Mouse (Mus musculus): Measurements from ENCODE around the gene Taf4.

Taf4 gene

DNA sequence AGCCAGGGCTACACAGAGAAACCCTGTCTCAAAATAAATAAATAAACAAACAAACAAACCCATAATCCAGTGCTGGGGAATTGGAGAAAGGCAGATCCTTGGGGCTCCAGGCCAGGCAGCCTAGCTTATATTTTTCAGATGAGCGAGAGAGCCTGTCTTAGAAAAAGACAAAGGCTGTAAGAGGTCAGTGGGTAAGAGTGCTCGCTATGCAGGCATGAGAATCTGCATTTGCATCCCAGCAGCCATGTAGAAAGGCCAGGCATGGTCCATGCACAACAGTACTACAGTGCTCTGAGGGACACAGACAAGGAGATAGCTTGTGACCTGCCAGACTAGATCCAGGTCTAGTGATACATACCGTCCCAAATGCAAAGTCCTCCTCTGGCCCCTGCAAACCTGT, 6.3 kb upstream of the Taf4 start:
- DNase-seq (ENCODE audit: low read depth) = no peak

- no peak for DNase-seq (ENCODE audit: low read depth)
These were observed 4.2 kb upstream of the Taf4 start for GRCm38 (mm10) chr2:179980616-179981015.

DNA sequence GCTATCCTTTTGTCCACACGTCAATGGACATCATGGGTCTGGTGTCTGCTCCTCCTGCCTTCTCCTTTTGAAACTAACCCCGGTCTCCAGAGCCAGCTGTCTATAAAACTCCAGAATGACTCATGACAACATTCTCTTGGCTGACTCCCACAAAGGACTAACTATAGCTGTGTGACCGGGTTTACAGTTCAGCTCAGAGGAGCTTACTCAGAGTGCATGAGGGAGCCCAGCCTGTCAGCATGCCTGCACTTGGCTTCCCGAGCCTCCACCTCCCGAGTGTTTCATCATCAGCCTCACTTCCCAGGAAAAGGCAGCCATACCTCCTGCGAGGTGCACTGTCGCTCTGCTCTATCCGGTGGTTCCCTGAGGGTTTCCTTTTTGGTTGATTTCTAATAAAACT, 3.4 kb upstream of the Taf4 start:
- DNase-seq (ENCODE audit: low read depth) = no peak

DNA sequence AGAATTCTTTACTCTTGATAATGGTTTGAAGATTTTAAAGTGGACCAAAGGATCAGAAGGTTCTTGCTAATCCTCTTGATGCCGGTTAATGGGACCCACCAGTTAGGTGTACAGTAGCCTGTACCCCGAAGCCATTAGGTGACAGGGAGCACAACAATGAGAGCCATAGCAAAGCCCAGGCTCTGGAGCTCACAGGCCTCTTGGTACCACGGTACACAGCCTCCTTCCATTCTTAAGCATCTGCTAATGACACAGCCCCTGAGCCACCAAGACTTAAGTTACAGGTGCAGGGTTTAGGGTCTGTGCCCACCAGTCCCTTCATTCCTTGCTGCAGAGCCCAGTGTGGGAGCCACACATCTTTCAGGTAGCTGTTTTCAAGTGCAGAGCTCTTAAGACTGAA, 1.8 kb upstream of the Taf4 start:
- no peak for DNase-seq (ENCODE audit: low read depth)

- no peak for DNase-seq (ENCODE audit: low read depth)
These were observed 1.0 kb upstream of the Taf4 start for GRCm38 (mm10) chr2:179977344-179978025.

GRCm38 (mm10) chr2:179976295-179976627, 185 bp downstream of the Taf4 start:
- DNase-seq (ENCODE audit: low read depth) = no peak

- no peak for DNase-seq (ENCODE audit: low read depth)
These were observed 595 bp downstream of the Taf4 start for GRCm38 (mm10) chr2:179975851-179976250.

GRCm38 (mm10) chr2:179974651-179975471, 1.6 kb downstream of the Taf4 start:
- no peak for DNase-seq (ENCODE audit: low read depth)

- no peak for DNase-seq (ENCODE audit: low read depth)
These were observed 2.4 kb downstream of the Taf4 start for GRCm38 (mm10) chr2:179973871-179974628.

DNA sequence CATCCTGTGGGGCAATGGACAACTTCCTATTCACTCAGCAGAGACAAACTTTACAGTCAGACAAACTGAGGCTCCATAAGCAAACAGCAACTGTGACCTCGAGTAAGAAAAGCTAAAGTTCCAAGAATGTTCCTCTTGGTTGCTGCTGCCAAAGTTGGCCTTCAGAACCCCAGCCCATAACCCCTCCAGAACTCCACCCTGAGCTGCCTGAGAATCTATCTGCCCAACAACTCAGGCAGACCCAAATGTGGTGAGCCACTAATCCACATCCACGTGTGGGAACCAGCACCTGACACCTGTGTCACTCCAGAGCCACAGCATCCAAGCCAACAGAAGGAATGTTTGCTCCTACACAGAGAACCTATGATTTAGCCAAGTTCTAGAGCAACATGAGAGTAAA, 4.0 kb downstream of the Taf4 start:
- no peak for DNase-seq (ENCODE audit: low read depth)

- DNase-seq (ENCODE audit: low read depth) = no peak
These were observed 4.6 kb downstream of the Taf4 start for GRCm38 (mm10) chr2:179971891-179972290.

DNA sequence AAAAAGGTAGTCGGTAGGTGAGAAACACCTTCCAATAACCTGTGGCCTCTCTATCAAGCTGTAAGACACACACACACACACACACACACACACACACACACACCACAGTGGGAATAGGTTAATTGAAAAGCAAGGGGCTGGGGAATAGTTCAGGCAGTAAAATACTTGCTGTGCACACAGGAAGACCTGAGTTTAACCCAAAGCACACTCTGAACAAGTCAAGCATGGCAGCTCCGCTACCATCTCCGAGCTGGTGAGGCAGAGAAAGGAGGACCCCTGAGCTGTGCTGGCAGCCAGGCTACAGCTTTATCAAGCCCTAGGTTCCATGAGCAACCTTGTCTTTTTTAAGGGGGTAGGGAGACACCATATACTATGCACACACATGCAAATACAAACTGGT, 7.3 kb downstream of the Taf4 start:
- no peak for DNase-seq (ENCODE audit: low read depth)

- DNase-seq (ENCODE audit: low read depth) = no peak
These were observed 8.8 kb downstream of the Taf4 start for GRCm38 (mm10) chr2:179967633-179968032.

- DNase-seq (ENCODE audit: low read depth) = no peak
These were observed 15.0 kb downstream of the Taf4 start for GRCm38 (mm10) chr2:179961420-179961819.

GRCm38 (mm10) chr2:179960327-179960726, 16.1 kb downstream of the Taf4 start:
- no peak for DNase-seq (ENCODE audit: low read depth)

DNA sequence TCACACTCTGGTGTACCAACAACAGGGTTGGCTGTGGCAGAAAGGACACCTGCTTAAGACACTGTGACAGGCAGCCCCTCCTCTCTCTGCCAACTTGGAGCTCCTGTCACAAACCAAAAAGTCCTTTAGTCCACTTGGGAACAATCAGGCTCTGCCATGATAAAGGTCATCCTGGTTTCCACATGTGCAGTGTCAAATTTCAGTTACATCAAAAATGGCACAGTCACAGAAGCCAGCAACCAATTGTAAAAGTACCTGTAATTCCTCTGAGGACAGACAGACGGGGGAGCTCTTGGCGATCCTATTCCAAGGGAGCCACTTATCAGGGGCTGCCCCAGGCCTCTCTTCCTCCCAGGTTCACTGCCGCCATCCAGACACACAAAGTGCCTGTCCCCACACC, 17.1 kb downstream of the Taf4 start:
- DNase-seq (ENCODE audit: low read depth) = no peak

- peak; percentile 36 for DNase-seq (ENCODE audit: low read depth)
These were observed 24.6 kb downstream of the Taf4 start for GRCm38 (mm10) chr2:179951542-179952524.

DNA sequence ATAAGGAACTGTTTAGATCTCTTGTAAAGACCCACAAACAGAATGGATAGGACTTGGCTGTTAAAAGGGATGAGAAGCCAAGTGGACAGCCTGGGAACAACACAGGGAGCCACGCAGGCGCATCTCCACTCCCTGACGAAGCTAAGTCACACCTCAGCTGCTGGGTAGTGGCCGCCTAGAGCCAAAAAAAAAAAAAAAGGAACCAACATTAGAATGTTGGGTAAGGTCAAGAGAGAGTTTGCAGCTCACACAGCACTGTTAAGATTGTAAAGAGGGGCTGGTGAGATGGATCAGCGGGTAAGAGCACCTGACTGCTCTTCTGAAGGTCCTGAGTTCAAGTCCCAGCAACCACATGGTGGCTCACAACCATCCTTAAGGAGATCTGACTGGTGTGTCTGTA, 27.6 kb downstream of the Taf4 start:
- no peak for DNase-seq (ENCODE audit: low read depth)

GRCm38 (mm10) chr2:179947607-179948006, 28.8 kb downstream of the Taf4 start:
- DNase-seq (ENCODE audit: low read depth) = no peak

GRCm38 (mm10) chr2:179946496-179946895, 29.9 kb downstream of the Taf4 start:
- no peak for DNase-seq (ENCODE audit: low read depth)

GRCm38 (mm10) chr2:179945051-179945450, 31.4 kb downstream of the Taf4 start:
- DNase-seq (ENCODE audit: low read depth) = no peak

DNA sequence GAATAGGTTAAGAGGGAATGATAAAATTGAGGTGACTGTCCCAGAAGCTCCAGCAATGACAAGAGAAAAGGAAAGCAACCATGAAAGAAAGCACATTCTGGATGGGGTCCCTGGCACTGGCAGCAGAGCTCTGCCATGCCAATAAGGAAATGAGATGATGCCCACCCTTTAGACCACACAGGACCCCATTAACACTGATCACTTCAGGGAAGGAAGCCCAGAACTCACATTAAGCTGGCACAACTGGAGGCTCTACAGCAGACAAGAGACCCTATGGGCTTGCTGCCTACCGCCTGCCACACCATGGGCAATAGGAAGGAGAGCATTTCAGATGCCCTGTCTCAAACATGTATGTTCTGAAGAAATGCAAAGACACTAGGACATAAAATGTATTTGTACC, 34.8 kb downstream of the Taf4 start:
- DNase-seq (ENCODE audit: low read depth) = no peak
